Mouse (Mus musculus): ENCODE data around the gene Sparc.

- TF ChIP-seq CTCF (IDR thresholded peaks at IDR 0.05; ENCODE audit: control insufficient read depth, insufficient read depth, low read length): no peak
- TF ChIP-seq POLR2A (IDR thresholded peaks at IDR 0.05; ENCODE audit: borderline replicate concordance, control insufficient read depth, low read depth, low read length): no peak
These were observed 12.5 kb downstream of the Sparc start for GRCm38 (mm10) chr11:55410502-55410901.
